Mouse (Mus musculus) heart, postnatal 0 days (tissue): Measurements from ENCODE around the gene Skida1. TPM values are rescaled to one million over a fixed set of nuclear protein-coding genes. Genes with fewer than 3 reads are reported as not detected.

Source experiments
- ATAC-seq: fragments of 200-750 bp; cut with Nextera tagmentation; 2 replicates; pipeline ENCODE4 v1.8.0; 2017; ENCODE audit warnings: low read depth, moderate number of reproducible peaks, moderate library complexity; ENCODE audit not compliant: insufficient read depth
- DNase-seq: peaks from one replicate; pipeline ENCODE4 v3.0.0-alpha.2; 2016; ENCODE audit warnings: low spot score
- H3K27ac ChIP-seq: fragments of 300-500 bp; sonication (generic); 2 replicates; pipeline ENCODE4 v1.5.1; 2014; ENCODE audit warnings: low read depth, mild to moderate bottlenecking
- H3K27me3 ChIP-seq: fragments of 300-500 bp; sonication (generic); 2 replicates; pipeline ENCODE4 v1.6.1; 2014; ENCODE audit warnings: low read length, mixed read lengths; ENCODE audit not compliant: control insufficient read depth, insufficient read depth
- H3K36me3 ChIP-seq: fragments of 300-500 bp; sonication (generic); replicated peaks from 2 replicates; pipeline ENCODE4 v1.6.1; 2014; ENCODE audit warnings: low read length, mixed read lengths; ENCODE audit not compliant: control insufficient read depth, insufficient read depth
- H3K4me1 ChIP-seq: fragments of 300-500 bp; sonication (generic); 2 replicates; pipeline ENCODE4 v1.6.1; 2014; ENCODE audit warnings: antibody characterized with exemption; ENCODE audit not compliant: control insufficient read depth, insufficient read depth
- H3K4me2 ChIP-seq: fragments of 300-500 bp; sonication (generic); 2 replicates; pipeline ENCODE4 v1.6.1; 2014; ENCODE audit warnings: low read depth, mild to moderate bottlenecking, low read length, moderate library complexity
- H3K4me3 ChIP-seq: fragments of 300-500 bp; sonication (generic); 2 replicates; pipeline ENCODE4 v1.5.1; 2014; ENCODE audit warnings: low read depth, low read length
- H3K9ac ChIP-seq: fragments of 300-500 bp; sonication (generic); replicated peaks from 2 replicates; pipeline ENCODE4 v1.6.1; 2014; ENCODE audit warnings: low read depth, low read length, mixed read lengths
- H3K9me3 ChIP-seq: fragments of 300-500 bp; sonication (generic); replicated peaks from 2 replicates; pipeline ENCODE4 v1.6.1; 2016; ENCODE audit warnings: low read length; ENCODE audit not compliant: control insufficient read depth
- CTCF ChIP-seq: IDR thresholded peaks from 2 replicates; pipeline ENCODE4 v1.5.1; 2016; ENCODE audit warnings: antibody characterized with exemption, control low read depth, low read depth
- EP300 ChIP-seq: IDR thresholded peaks from 2 replicates; pipeline ENCODE4 v1.6.1; 2016; ENCODE audit warnings: antibody characterized with exemption, low read depth
- WGBS: fragments of 180-500 bp; shearing (Covaris S2); extraction: QIAGEN DNeasy Blood & Tissue Kit; methylation state at CpG from one replicate; pipeline ENCODE4 v1.1.7; 2014; 5-methylcytosine and 5-hydroxymethylcytosine counted together
- polyA plus RNA-seq: library from polyadenylated mRNA; unstranded; fragments of >200 nt; fragmentation: Nextera tagmentation; extraction: Ambion mirVana; gene quantifications from 2 replicates; pipeline ENCODE4 v1.2.1, GENCODE M21; 2015
- total RNA-seq: library from RNA; depleted of rRNA; stranded (reverse); fragments of >200 nt; gene quantifications from 2 replicates; pipeline ENCODE4 v1.2.3, GENCODE M21; 2014; ENCODE audit warnings: low replicate concordance

Skida1 gene
- total and polyA plus RNA-seq, 2 experiments from 2014 or later = 2.2 to 7.1 TPM

DNA sequence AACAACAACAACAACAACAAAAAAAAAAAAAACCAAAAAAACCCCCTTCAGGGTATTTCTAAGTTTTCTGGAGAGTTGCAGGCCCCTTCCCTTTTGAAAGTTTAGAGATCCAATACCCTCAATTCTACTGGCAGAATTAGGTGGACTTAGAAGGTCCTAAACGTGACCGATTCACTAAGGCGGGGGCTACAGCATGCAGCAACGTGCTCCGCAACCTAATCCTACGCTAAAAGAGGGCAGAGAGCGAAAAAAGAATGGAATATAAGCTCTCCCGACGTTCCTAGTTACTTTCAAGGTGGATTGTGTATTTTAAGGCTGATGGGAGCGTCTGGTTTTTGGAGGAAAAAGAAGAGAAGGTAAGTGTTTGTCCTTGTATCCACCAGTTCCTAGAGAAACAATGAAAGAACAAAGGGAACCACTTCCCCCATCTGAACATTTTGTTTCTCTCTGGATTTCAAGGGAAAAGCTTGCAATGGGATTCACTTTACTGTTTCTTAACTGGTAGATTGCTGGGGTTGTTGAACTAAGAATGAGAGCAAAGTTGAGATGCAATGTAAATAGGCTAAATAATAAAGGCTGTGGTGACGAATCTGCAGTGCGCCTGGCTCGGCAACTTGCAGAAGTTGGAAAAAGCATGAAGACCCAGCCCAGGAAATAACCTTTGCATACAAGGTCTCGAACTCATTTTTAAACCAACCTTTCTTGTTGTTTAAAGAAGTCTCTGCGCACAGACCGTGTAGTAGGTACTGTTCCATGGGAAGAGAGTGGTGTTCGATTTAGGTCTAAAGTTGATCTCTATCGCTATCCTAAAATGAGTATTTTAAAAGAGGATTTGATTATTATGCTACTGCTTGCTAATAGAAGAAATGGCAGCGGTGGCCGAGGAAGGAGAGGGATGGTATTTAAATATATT, 6.4 kb upstream of the Skida1 start, which contains the start of gene Mllt10:
Gene Mllt10, plus strand, starts transcription at position 222 of the 913 bp plus-strand sequence.
- DNase-seq (peak; percentile 63), ATAC-seq (no peak)
- H3K4me1 ChIP-seq = peaks cover 28% of the 10 kb centered on the region
- H3K4me2 ChIP-seq = peak within 1 kb of the TSS; percentile 76
- peak within 1 kb of the TSS; percentile 92 for H3K9ac ChIP-seq
- no peaks in the 10 kb centered on the region for H3K27me3 ChIP-seq
- H3K27ac ChIP-seq = peak within 1 kb of the TSS; percentile 99
- TF ChIP-seq CTCF = no peak
- TF ChIP-seq EP300 = no peak
- no peaks in the 10 kb centered on the region for H3K9me3 ChIP-seq
- no peaks in the 10 kb centered on the region for H3K36me3 ChIP-seq
- WGBS = 3% methylated on average over 20 of the region's 20 CpGs
- H3K4me3 ChIP-seq = peak within 1 kb of the TSS; percentile 75

DNA sequence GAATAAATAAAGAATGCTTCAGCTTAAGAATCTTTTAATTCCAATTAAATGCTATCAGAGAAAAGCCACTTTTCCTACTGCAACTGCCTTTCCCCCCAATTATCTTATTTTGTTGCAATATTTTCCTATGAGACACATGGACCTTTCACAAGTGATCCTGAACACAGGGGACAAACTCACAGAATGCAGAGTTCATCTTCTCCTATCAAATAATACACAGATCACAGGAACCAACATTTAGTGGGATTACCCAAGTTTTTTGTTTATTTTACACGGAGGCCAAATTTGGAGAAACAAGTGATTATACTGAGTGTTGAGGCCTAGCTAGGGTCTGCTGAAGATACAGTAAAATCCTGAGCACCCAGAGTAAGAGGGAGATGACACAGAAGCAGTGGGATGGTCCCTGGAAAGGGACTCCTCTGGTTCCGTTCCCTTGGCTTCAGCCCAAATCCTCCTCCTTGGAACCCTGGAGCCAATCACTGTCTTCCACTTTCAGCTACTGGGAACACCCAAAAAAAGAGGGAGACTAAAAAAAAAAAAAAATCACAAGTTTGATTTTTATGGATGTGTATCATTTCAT, 5.2 kb upstream of the Skida1 start:
- no peak overlapping the region for H3K4me3 ChIP-seq
- peaks cover 31% of the 10 kb centered on the region for H3K4me1 ChIP-seq
- ATAC-seq (no peak), DNase-seq (peak; percentile 70)
- 0 out of 2 replicates have a peak overlapping the region, but pooled peaks have one; percentile 92 for H3K9ac ChIP-seq
- H3K27me3 ChIP-seq = no peaks in the 10 kb centered on the region
- TF ChIP-seq CTCF = no peak
- no peak for TF ChIP-seq EP300
- H3K27ac ChIP-seq = peak overlapping the region; percentile 99; the same call in 1 of the 2 replicates
- peak overlapping the region; percentile 76; the same call in 1 of the 2 replicates for H3K4me2 ChIP-seq
- 30% methylated on average over 2 of the region's 2 CpGs for WGBS
- H3K36me3 ChIP-seq = no peaks in the 10 kb centered on the region
- no peaks in the 10 kb centered on the region for H3K9me3 ChIP-seq

DNA sequence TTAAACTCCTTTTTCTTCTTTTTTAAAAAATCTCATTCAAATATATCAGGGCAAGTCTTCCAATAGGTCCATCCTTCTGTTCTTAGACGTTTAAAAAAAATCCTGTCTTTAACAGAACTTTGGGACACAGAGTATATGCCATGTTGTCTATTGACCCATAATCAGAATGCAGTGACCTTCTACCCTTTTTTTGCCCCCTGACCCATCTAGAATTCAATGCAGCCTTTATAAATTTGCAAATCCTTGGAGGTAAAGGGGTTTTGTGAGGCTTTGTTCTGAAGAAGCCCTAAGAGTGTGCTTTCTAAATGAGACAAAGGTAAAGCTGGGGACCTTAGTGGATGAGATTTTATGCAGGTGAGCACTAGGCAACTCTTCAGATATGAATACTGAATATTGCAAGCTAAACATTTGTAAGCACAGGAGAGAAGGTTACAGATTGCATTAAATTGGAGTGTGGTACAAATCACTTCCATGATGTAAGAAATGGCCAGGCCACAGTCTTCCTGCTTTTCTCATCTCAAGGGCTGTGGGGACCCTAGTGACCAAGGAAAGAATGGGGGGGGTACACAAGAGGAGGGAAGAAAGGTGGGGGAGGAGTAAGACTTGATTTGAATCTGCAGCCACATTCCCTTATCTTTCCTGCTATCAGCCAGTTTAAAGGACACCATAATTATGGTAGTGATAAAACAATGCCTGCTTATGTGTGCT, 4.5 kb upstream of the Skida1 start:
- peak; percentile 4 for DNase-seq
- Histone ChIP-seq H3K27me3 (no peaks in the 10 kb centered on the region), H3K36me3 (no peaks in the 10 kb centered on the region), H3K27ac (no peak overlapping the region), H3K4me3 (no peak overlapping the region), H3K9me3 (no peaks in the 10 kb centered on the region), H3K4me2 (no peak overlapping the region), H3K4me1 (peaks cover 25% of the 10 kb centered on the region), H3K9ac (no peak overlapping the region)
- 83% methylated on average over 1 of the region's 1 CpGs for WGBS
- TF ChIP-seq EP300 (no peak), CTCF (no peak)
- ATAC-seq = no peak

DNA sequence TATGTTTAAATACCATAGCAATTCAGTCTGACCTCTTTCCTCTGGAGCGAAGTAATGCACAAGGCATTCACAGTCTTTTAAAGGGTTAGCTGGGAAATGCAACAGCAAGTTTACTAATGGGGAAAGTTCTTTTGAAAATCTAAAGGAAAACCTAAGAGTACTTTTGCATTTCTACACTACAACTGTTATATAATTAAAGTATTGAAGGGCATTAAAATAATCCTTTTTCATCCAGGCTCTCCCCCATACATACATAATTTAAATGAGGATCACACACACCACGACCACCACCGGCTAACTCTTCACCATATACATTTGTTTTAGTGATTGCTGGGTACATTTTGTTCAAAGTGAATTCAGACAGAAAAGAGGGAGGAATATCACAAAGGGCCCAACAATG, 3.7 kb upstream of the Skida1 start:
- H3K27ac ChIP-seq = no peak overlapping the region
- H3K9me3 ChIP-seq = no peaks in the 10 kb centered on the region
- WGBS = 88% methylated on average over 3 of the region's 3 CpGs
- H3K4me2 ChIP-seq = no peak overlapping the region
- no peak for DNase-seq
- H3K27me3 ChIP-seq = no peaks in the 10 kb centered on the region
- TF ChIP-seq EP300 = no peak
- no peak for TF ChIP-seq CTCF
- H3K4me3 ChIP-seq = no peak overlapping the region
- H3K4me1 ChIP-seq = peaks cover 25% of the 10 kb centered on the region
- H3K9ac ChIP-seq = no peak overlapping the region
- ATAC-seq = no peak
- H3K36me3 ChIP-seq = no peaks in the 10 kb centered on the region

- no peak for DNase-seq
- TF ChIP-seq EP300 (no peak), CTCF (no peak)
- Histone ChIP-seq H3K4me1 (peaks cover 25% of the 10 kb centered on the region), H3K27ac (no peak overlapping the region), H3K27me3 (no peaks in the 10 kb centered on the region), H3K4me3 (no peak overlapping the region), H3K9ac (no peak overlapping the region), H3K4me2 (no peak overlapping the region), H3K36me3 (no peaks in the 10 kb centered on the region), H3K9me3 (no peaks in the 10 kb centered on the region)
- 88% methylated on average over 3 of the region's 3 CpGs for WGBS
- no peak for ATAC-seq
Measured at GRCm38 (mm10) chr2:18051831-18052170, 3.0 kb upstream of the Skida1 start.
